Mouse (Mus musculus) olfactory bulb, adult 2 months (tissue): Measurements from ENCODE around the gene Sgk2.

Experiments
- CTCF ChIP-seq: fragments of 200-500 bp; IDR thresholded peaks from 2 replicates; pipeline ENCODE4 v1.5.1; 2012; ENCODE audit warnings: low read depth, mild to moderate bottlenecking, low read length, moderate library complexity; ENCODE audit not compliant: insufficient read depth
- POLR2A ChIP-seq: fragments of 200-500 bp; IDR thresholded peaks from 2 replicates; pipeline ENCODE4 v1.6.1; 2012; ENCODE audit warnings: mild to moderate bottlenecking, low read depth, low read length, moderate library complexity; ENCODE audit not compliant: insufficient read depth

GRCm38 (mm10) chr2:162970896-162971295, 16.2 kb upstream of the Sgk2 start:
- no peak for TF ChIP-seq CTCF
- no peak for TF ChIP-seq POLR2A
